Mouse (Mus musculus) MEL (cell line): ENCODE results near the gene Hnrnph3. TPM values are rescaled to one million over a fixed set of nuclear protein-coding genes. Genes with fewer than 3 reads are reported as not detected.

Experiments used
- DNase-seq: peaks from one replicate; pipeline ENCODE4 v3.0.0; 2011; ENCODE audit warnings: low read depth, low spot score
- H3K27ac ChIP-seq: 2 replicates; pipeline ENCODE4 v1.5.1; 2012; ENCODE audit warnings: low read depth, mild to moderate bottlenecking, control low read depth, low read length, moderate library complexity; ENCODE audit not compliant: control insufficient read depth
- H3K27me3 ChIP-seq, 2 experiments: fragments of 150-350 bp in 1 of 2; sonication (generic) in 1 of 2; 2 replicates each; pipeline ENCODE4 v1.6.1; 2012; ENCODE audit warnings: low read length in 2 of 2, mild to moderate bottlenecking in 2 of 2, improper control_type of control experiment in 1 of 2, moderate library complexity in 1 of 2; ENCODE audit not compliant: insufficient read depth in 2 of 2, control insufficient read depth in 1 of 2
- H3K36me3 ChIP-seq, 2 experiments: 2 replicates each; pipeline ENCODE4 v1.6.1; 2012 to 2014; ENCODE audit warnings: low read length in 2 of 2, improper control_type of control experiment in 1 of 2, inconsistent platforms in 1 of 2, mild to moderate bottlenecking in 1 of 2; ENCODE audit not compliant: insufficient read depth in 2 of 2, control insufficient read depth in 1 of 2
- H3K4me1 ChIP-seq, 2 experiments: fragments of 150-350 bp in 1 of 2; sonication (generic) in 1 of 2; 2 replicates each; pipeline ENCODE4 v1.6.1; 2012; ENCODE audit warnings: low read length in 2 of 2, improper control_type of control experiment in 1 of 2, mild to moderate bottlenecking in 1 of 2; ENCODE audit not compliant: insufficient read depth in 2 of 2, control insufficient read depth in 1 of 2
- H3K4me3 ChIP-seq, 2 experiments: fragments of 150-350 bp in 1 of 2; sonication (generic) in 1 of 2; 2 replicates each; pipeline ENCODE4 v1.5.1; 2012; ENCODE audit warnings: low read depth in 2 of 2, low read length in 2 of 2, mild to moderate bottlenecking in 2 of 2, moderate library complexity in 2 of 2, control low read depth in 1 of 2, improper control_type of control experiment in 1 of 2; ENCODE audit not compliant: control insufficient read depth in 1 of 2, insufficient read depth in 1 of 2
- H3K79me2 ChIP-seq: 2 replicates; pipeline ENCODE4 v1.6.1; 2012; ENCODE audit warnings: mild to moderate bottlenecking, low read length, moderate library complexity; ENCODE audit not compliant: control insufficient read depth, poor library complexity, insufficient read depth
- H3K9ac ChIP-seq: 2 replicates; pipeline ENCODE4 v1.6.1; 2012; ENCODE audit warnings: low read depth, mild to moderate bottlenecking, control low read depth, low read length, moderate library complexity; ENCODE audit not compliant: control insufficient read depth, poor library complexity, severe bottlenecking
- H3K9me3 ChIP-seq: fragments of 150-350 bp; sonication (generic); replicated peaks from 2 replicates; pipeline ENCODE4 v1.6.1; 2012; ENCODE audit warnings: mild to moderate bottlenecking, low read length, improper control_type of control experiment, moderate library complexity; ENCODE audit not compliant: insufficient read depth
- BHLHE40 ChIP-seq: IDR thresholded peaks from 2 replicates; pipeline ENCODE4 v1.6.1; 2012; ENCODE audit warnings: low read depth, mild to moderate bottlenecking, inconsistent platforms, low read length, improper control_type of control experiment, borderline replicate concordance
- CHD1 ChIP-seq: IDR thresholded peaks from 2 replicates; pipeline ENCODE4 v1.6.1; 2012; ENCODE audit warnings: low read depth, mild to moderate bottlenecking, inconsistent platforms, low read length, improper control_type of control experiment
- CHD2 ChIP-seq: IDR thresholded peaks from 2 replicates; pipeline ENCODE4 v1.6.1; 2011; ENCODE audit warnings: low read length, improper control_type of control experiment
- E2F4 ChIP-seq: IDR thresholded peaks from 2 replicates; pipeline ENCODE4 v1.6.1; 2011; ENCODE audit warnings: low read depth, low read length, improper control_type of control experiment, borderline replicate concordance
- EP300 ChIP-seq, 2 experiments: IDR thresholded peaks; 2 replicates each; pipeline ENCODE4 v1.6.1; 2011; ENCODE audit warnings: improper control_type of control experiment in 2 of 2, low read length in 2 of 2, low read depth in 1 of 2, mild to moderate bottlenecking in 1 of 2
- ETS1 ChIP-seq: IDR thresholded peaks from 2 replicates; pipeline ENCODE4 v1.6.1; 2012; ENCODE audit warnings: low read depth, mild to moderate bottlenecking, inconsistent platforms, low read length, improper control_type of control experiment, moderate library complexity
- GATA1 ChIP-seq: IDR thresholded peaks from 2 replicates; pipeline ENCODE4 v1.6.1; 2011; ENCODE audit warnings: low read depth, low read length, improper control_type of control experiment
- HCFC1 ChIP-seq: IDR thresholded peaks from 2 replicates; pipeline ENCODE4 v1.6.1; 2012; ENCODE audit warnings: low read depth, mild to moderate bottlenecking, inconsistent platforms, low read length, improper control_type of control experiment, moderate library complexity
- KAT2A ChIP-seq: conservative IDR thresholded peaks from 2 replicates; pipeline ENCODE4 v1.6.1; 2012; ENCODE audit warnings: low read depth, low read length, improper control_type of control experiment, inconsistent platforms
- MAFK ChIP-seq: IDR thresholded peaks from 2 replicates; pipeline ENCODE4 v1.6.1; 2011; ENCODE audit warnings: low read depth, mild to moderate bottlenecking, low read length, improper control_type of control experiment, borderline replicate concordance
- MAX ChIP-seq: IDR thresholded peaks from 2 replicates; pipeline ENCODE4 v1.6.1; 2011; ENCODE audit warnings: low read length, improper control_type of control experiment
- MXI1 ChIP-seq: IDR thresholded peaks from 2 replicates; pipeline ENCODE4 v1.6.1; 2011; ENCODE audit warnings: mild to moderate bottlenecking, low read depth, low read length, improper control_type of control experiment
- MYB ChIP-seq: IDR thresholded peaks from 2 replicates; pipeline ENCODE4 v1.6.1; 2011; ENCODE audit warnings: mild to moderate bottlenecking, low read depth, low read length, improper control_type of control experiment
- MYC ChIP-seq: IDR thresholded peaks from 2 replicates; pipeline ENCODE4 v1.6.1; 2011; ENCODE audit warnings: low read depth, mild to moderate bottlenecking, low read length, improper control_type of control experiment, moderate library complexity
- NELFE ChIP-seq: IDR thresholded peaks from 2 replicates; pipeline ENCODE4 v1.6.1; 2011; ENCODE audit warnings: low read depth, low read length, improper control_type of control experiment
- POLR2A ChIP-seq, 2 experiments: IDR thresholded peaks; 2 replicates each; pipeline ENCODE4 v1.6.1; 2011 to 2012; ENCODE audit warnings: low read length in 2 of 2, mild to moderate bottlenecking in 2 of 2, control low read depth in 1 of 2, improper control_type of control experiment in 1 of 2, low read depth in 1 of 2, moderate library complexity in 1 of 2; ENCODE audit not compliant: control insufficient read depth in 1 of 2, insufficient read depth in 1 of 2, poor library complexity in 1 of 2
- POLR2AphosphoS2 ChIP-seq: IDR thresholded peaks from 2 replicates; pipeline ENCODE4 v1.6.1; 2011; ENCODE audit warnings: low read length, improper control_type of control experiment
- RCOR1 ChIP-seq: IDR thresholded peaks from 2 replicates; pipeline ENCODE4 v1.6.1; 2012; ENCODE audit warnings: low read depth, mild to moderate bottlenecking, inconsistent platforms, low read length, improper control_type of control experiment
- SIN3A ChIP-seq: IDR thresholded peaks from 2 replicates; pipeline ENCODE4 v1.6.1; 2012; ENCODE audit warnings: low read length, improper control_type of control experiment, inconsistent platforms
- SMC3 ChIP-seq: IDR thresholded peaks from 2 replicates; pipeline ENCODE4 v1.6.1; 2011; ENCODE audit warnings: low read depth, low read length, improper control_type of control experiment
- TAL1 ChIP-seq: IDR thresholded peaks from 2 replicates; pipeline ENCODE4 v1.6.1; 2012; ENCODE audit warnings: mild to moderate bottlenecking, inconsistent platforms, low read length, moderate library complexity, mixed read lengths
- TBP ChIP-seq: IDR thresholded peaks from 2 replicates; pipeline ENCODE4 v1.8.0; 2011; ENCODE audit warnings: low read depth, low read length, improper control_type of control experiment
- TCF12 ChIP-seq: IDR thresholded peaks from 2 replicates; pipeline ENCODE4 v1.6.1; 2014; ENCODE audit warnings: low read depth, mild to moderate bottlenecking, inconsistent platforms, low read length, improper control_type of control experiment, moderate library complexity
- USF1 ChIP-seq: IDR thresholded peaks from 2 replicates; pipeline ENCODE4 v1.6.1; 2014; ENCODE audit warnings: low read depth, mild to moderate bottlenecking, inconsistent platforms, low read length, improper control_type of control experiment, moderate library complexity
- polyA plus RNA-seq, 2 experiments: library from polyadenylated mRNA; stranded (reverse) in 1 of 2; unstranded in 1 of 2; fragments of >175 nt in 1 of 2; fragments of >200 nt in 1 of 2; gene quantifications; 2 replicates each; pipeline versions ENCODE4 v1.2.1 to v1.2.4; 2012; ENCODE audit warnings: low replicate concordance in 2 of 2, low read depth in 1 of 2; ENCODE audit not compliant: insufficient read length in 2 of 2, insufficient read depth in 1 of 2, missing spikeins in 1 of 2
- total RNA-seq: library from RNA; depleted of rRNA; stranded (reverse); fragments of 300-350 nt; gene quantifications from 2 replicates; pipeline ENCODE4 v1.2.3, GENCODE M21; 2012

Gene Hnrnph3
- total and polyA plus RNA-seq, 3 experiments: 11.5 to 62.4 TPM; not detected in 1

- Histone ChIP-seq H3K79me2 (peaks cover 2% of the 10 kb centered on the region; the same call in 1 of the 2 replicates), H3K36me3 (peaks cover 22 to 37% of the 10 kb centered on the region in 2 experiments)
Observed at GRCm38 (mm10) chr10:63013476-63013875, 10.5 kb downstream of the Hnrnph3 start.

GRCm38 (mm10) chr10:63011556-63011955, 12.5 kb downstream of the Hnrnph3 start:
- no peak for DNase-seq
- Histone ChIP-seq H3K27ac (no peak overlapping the region), H3K79me2 (no peaks in the 10 kb centered on the region)
- TF ChIP-seq USF1 (no peak), KAT2A (no peak), CHD2 (no peak), MYC (no peak), NELFE (no peak)
- TF ChIP-seq, all 39 proteins: peak for 0
- Histone ChIP-seq H3K27me3 (no peaks in the 10 kb centered on the region), H3K9ac (no peak overlapping the region), H3K4me1 (peaks cover 9 to 21% of the 10 kb centered on the region in 2 experiments), H3K4me3 (no peak overlapping the region), H3K9me3 (no peaks in the 10 kb centered on the region), H3K36me3 (peaks cover 9 to 37% of the 10 kb centered on the region in 2 experiments)

More at GRCm38 (mm10) chr10:63013476-63013875, 10.5 kb downstream of the Hnrnph3 start:
- no peaks in the 10 kb centered on the region for H3K9me3 ChIP-seq
- no peak overlapping the region for H3K27ac ChIP-seq
- TF ChIP-seq TAL1: peak; percentile 25; the same call in 1 of the 2 replicates
- no peak for TF ChIP-seq MAX
- peak; percentile 70 for TF ChIP-seq GATA1
- no peak for TF ChIP-seq USF1
- no peak for TF ChIP-seq SMC3
- TF ChIP-seq TCF12: peak; percentile 31; the same call in 1 of the 2 replicates
- no peak for TF ChIP-seq TBP
- TF ChIP-seq CHD1: no peak
- TF ChIP-seq EP300 (IDR thresholded peaks at IDR 0.05; ENCODE audit: low read depth in 1 of 2, low read length in 2 of 2): peak; percentile 49 to 55; a peak in 3 of 4 replicates
- TF ChIP-seq MYB: no peak
- peak; percentile 50 for DNase-seq
- peaks cover 9 to 21% of the 10 kb centered on the region in 2 experiments for H3K4me1 ChIP-seq
- no peaks in the 10 kb centered on the region for H3K27me3 ChIP-seq
- no peak overlapping the region for H3K9ac ChIP-seq
- H3K4me3 ChIP-seq: no peak overlapping the region

- Histone ChIP-seq H3K9ac (no peak overlapping the region), H3K27ac (peak overlapping the region; percentile 65), H3K27me3 (no peaks in the 10 kb centered on the region), H3K36me3 (peaks cover 5 to 37% of the 10 kb centered on the region in 2 experiments; a peak in 3 of 4 replicates), H3K4me1 (peaks cover 9 to 21% of the 10 kb centered on the region in 2 experiments), H3K9me3 (no peaks in the 10 kb centered on the region), H3K79me2 (no peaks in the 10 kb centered on the region), H3K4me3 (no peak overlapping the region)
- TF ChIP-seq SIN3A: peak; percentile 87
- peak; percentile 74 for TF ChIP-seq ETS1
- TF ChIP-seq POLR2A (IDR thresholded peaks at IDR 0.05; ENCODE audit: control insufficient read depth in 1 of 2, insufficient read depth in 1 of 2, low read depth in 1 of 2, low read length in 2 of 2, poor library complexity in 1 of 2): 0 out of 4 replicates have a peak, but pooled peaks of 1 of the 2 experiments have one; percentile 8
- TF ChIP-seq RCOR1: peak; percentile 65
- peak; percentile 73; the same call in 1 of the 2 replicates for TF ChIP-seq POLR2AphosphoS2
- TF ChIP-seq BHLHE40: no peak
- peak; percentile 86 for TF ChIP-seq GATA1
- peak; percentile 79 for TF ChIP-seq USF1
- peak; percentile 87 for TF ChIP-seq MAX
- no peak for TF ChIP-seq HCFC1
- peak; percentile 92 for TF ChIP-seq MXI1
- peak; percentile 89 for TF ChIP-seq MYC
- peak; percentile 84 to 89 for TF ChIP-seq EP300 (IDR thresholded peaks at IDR 0.05; ENCODE audit: low read depth in 1 of 2, low read length in 2 of 2)
- TF ChIP-seq TCF12: peak; percentile 90
- TF ChIP-seq E2F4: no peak
- no peak for TF ChIP-seq MAFK
- TF ChIP-seq TAL1: peak; percentile 93
- 0 out of 2 replicates have a peak, but pooled peaks have one; percentile 43 for TF ChIP-seq TBP
- no peak for TF ChIP-seq CHD2
- no peak for TF ChIP-seq NELFE
- DNase-seq: peak; percentile 90
Observed at GRCm38 (mm10) chr10:63010268-63010667, 13.7 kb downstream of the Hnrnph3 start.
